Comparison of ENCODE assay signal across 24 mouse cellular contexts in the genomic region with DNA sequence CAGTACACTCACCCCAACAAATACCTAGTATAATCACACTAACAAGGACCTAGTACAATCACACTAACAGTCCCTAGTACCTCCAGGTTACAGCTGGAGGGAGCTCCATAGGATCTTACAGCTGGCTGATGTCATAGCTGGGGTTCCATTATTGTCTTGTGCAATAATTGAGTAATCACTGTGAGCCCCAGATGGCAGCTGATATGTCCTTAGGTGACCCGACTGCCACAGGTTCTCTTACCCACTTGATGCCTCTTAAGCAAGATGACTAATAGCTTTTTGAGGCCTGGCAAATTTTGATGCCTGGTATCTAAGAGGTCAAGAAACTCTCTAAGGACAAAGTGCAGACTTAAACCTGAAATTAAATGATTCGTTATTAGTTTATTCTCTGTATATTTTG.
A peak's percentile ranks its signal among the peaks of the same experiment; 100 is the strongest.
DNase-seq lines count a peak whose midpoint lies in the region; ATAC-seq and TF ChIP-seq lines count a peak whose summit lies in the region.
"Had no signal": no experiment of that assay in that cellular context is flagged by ENCODE, and none has a peak within 500 bp of the region (broad histone marks: within the 10 kb centered on the region; RNA-seq: fewer than 3 reads in every experiment).

No protein-coding gene starts in this region.

- H3K27ac ChIP-seq in heart, postnatal 0 days (ENCODE audit: low read depth) = peak overlapping the region; percentile 80; the same call in 1 of the 2 replicates
- H3K27ac ChIP-seq in kidney, adult 2 months (ENCODE audit: insufficient read depth, low read depth, low read length) = no peak overlapping the region
- H3K27ac ChIP-seq: embryonic facial prominence, embryonic 12.5 days; hindbrain, embryonic 15.5 days; intestine, embryonic 15.5 days; limb, embryonic 12.5 days; liver, embryonic 15.5 days; midbrain, embryonic 15.5 days; neural tube, embryonic 15.5 days had no signal

- H3K79me2 ChIP-seq in C2C12 (ENCODE audit: control insufficient read depth, insufficient read depth) (no peaks in the 10 kb centered on the region), myocyte (ENCODE audit: control insufficient read depth, insufficient read depth) (no peaks in the 10 kb centered on the region)

- no peak overlapping the region for H3K4me2 ChIP-seq in heart, postnatal 0 days (ENCODE audit: low read depth, low read length)
- no peak overlapping the region for H3K4me2 ChIP-seq in myocyte (ENCODE audit: low read depth)
- H3K4me2 ChIP-seq: embryonic facial prominence, embryonic 12.5 days; hindbrain, embryonic 15.5 days; intestine, embryonic 15.5 days; limb, embryonic 12.5 days; liver, embryonic 15.5 days; midbrain, embryonic 15.5 days; neural tube, embryonic 15.5 days had no signal

- no peak overlapping the region for H3K9ac ChIP-seq in heart, postnatal 0 days (replicated peaks; ENCODE audit: low read depth, low read length)
- H3K9ac ChIP-seq: embryonic facial prominence, embryonic 12.5 days; hindbrain, embryonic 15.5 days; intestine, embryonic 15.5 days; limb, embryonic 12.5 days; liver, embryonic 15.5 days; midbrain, embryonic 15.5 days; neural tube, embryonic 15.5 days had no signal

- H3K4me1 ChIP-seq in heart, postnatal 0 days (ENCODE audit: control insufficient read depth, insufficient read depth) = peaks cover 34% of the 10 kb centered on the region
- H3K4me1 ChIP-seq in kidney, adult 2 months (ENCODE audit: control insufficient read depth, insufficient read depth, low read length) = 0 out of 2 replicates have a peak, but pooled peaks cover 4% of the 10 kb centered on the region
- H3K4me1 ChIP-seq: intestine, embryonic 15.5 days; liver, embryonic 15.5 days had no signal

- H3K79me3 ChIP-seq in C2C12 (ENCODE audit: low read depth) = no peaks in the 10 kb centered on the region

- H3K4me3 ChIP-seq in heart, postnatal 0 days (ENCODE audit: low read depth, low read length) = no peak overlapping the region
- H3K4me3 ChIP-seq in C2C12 (ENCODE audit: insufficient read depth, poor library complexity, severe bottlenecking) (no peak overlapping the region), myocyte (no peak overlapping the region)
- no peak overlapping the region for H3K4me3 ChIP-seq in kidney, adult 2 months (ENCODE audit: insufficient read depth, low read depth, low read length)
- H3K4me3 ChIP-seq: embryonic facial prominence, embryonic 12.5 days; erythroblast, embryonic 14.5 days; hindbrain, embryonic 15.5 days; intestine, embryonic 15.5 days; limb, embryonic 12.5 days; liver, embryonic 15.5 days; megakaryocyte, embryonic 14.5 days; midbrain, embryonic 15.5 days; neural tube, embryonic 15.5 days had no signal

- TF ChIP-seq POLR2A in myocyte (IDR thresholded peaks at IDR 0.05; ENCODE audit: insufficient read length, low read depth) = no peak
- TF ChIP-seq POLR2A in kidney, adult 2 months (IDR thresholded peaks at IDR 0.05; ENCODE audit: low read depth, low read length) = no peak

- H3K27me3 ChIP-seq in heart, postnatal 0 days (ENCODE audit: control insufficient read depth, insufficient read depth, low read length) = no peaks in the 10 kb centered on the region
- H3K27me3 ChIP-seq in C2C12 (ENCODE audit: control insufficient read depth, insufficient read depth, insufficient read length) = no peaks in the 10 kb centered on the region
- H3K27me3 ChIP-seq in myocyte (ENCODE audit: control insufficient read depth, insufficient read depth, insufficient read length) = no peaks in the 10 kb centered on the region
- no peaks in the 10 kb centered on the region for H3K27me3 ChIP-seq in kidney, adult 2 months (replicated peaks; ENCODE audit: control insufficient read depth, insufficient read depth, low read length)
- H3K27me3 ChIP-seq: embryonic facial prominence, embryonic 12.5 days; hindbrain, embryonic 15.5 days; intestine, embryonic 15.5 days; limb, embryonic 12.5 days; liver, embryonic 15.5 days; megakaryocyte, embryonic 14.5 days; midbrain, embryonic 15.5 days; neural tube, embryonic 15.5 days had no signal

- H3ac ChIP-seq in C2C12 (ENCODE audit: control insufficient read depth, insufficient read length, low read depth) (no peak overlapping the region), myocyte (ENCODE audit: control insufficient read depth, insufficient read length) (no peak overlapping the region)

- TF ChIP-seq CTCF in heart, postnatal 0 days (IDR thresholded peaks at IDR 0.05; ENCODE audit: low read depth) = no peak
- TF ChIP-seq CTCF in C2C12 (IDR thresholded peaks at IDR 0.05; ENCODE audit: control insufficient read depth, insufficient read depth, insufficient read length) = no peak
- no peak for TF ChIP-seq CTCF in kidney, adult 2 months (conservative IDR thresholded peaks at IDR 0.05; ENCODE audit: insufficient read depth, insufficient read length, low read depth, low read length)

- TF ChIP-seq EP300 in heart, postnatal 0 days (IDR thresholded peaks at IDR 0.05; ENCODE audit: low read depth) = no peak

- DNase-seq in heart, postnatal 0 days (ENCODE audit: low spot score) = no peak
- DNase-seq in heart, adult 8-10 months (ENCODE audit: low spot score) = no peak
- DNase-seq in right cerebral cortex, postnatal 10 days (ENCODE audit: low spot score in 2 of 2) = no peak
- DNase-seq in kidney, adult 2 months = no peak
- DNase-seq: gastrocnemius, postnatal 25 days; heart, postnatal 4 days; kidney, postnatal 36 days; right cerebral cortex, postnatal 14 days; thymus, adult 2 months had no signal

- ATAC-seq in heart, postnatal 0 days (ENCODE audit: insufficient read depth, low read depth) = no peak
- peak; percentile 99 for ATAC-seq in granulocyte monocyte progenitor cell, adult 5-6 weeks (replicated peaks; ENCODE audit: poor library complexity, severe bottlenecking)
- ATAC-seq: activated CD4-positive, CD25-positive, alpha-beta regulatory T cell, adult 4 months; CD4-positive, CD25-positive, alpha-beta regulatory T cell, adult 4 months; forebrain, embryonic 14.5 days; intestine, embryonic 15.5 days; midbrain, embryonic 15.5 days had no signal

- 67% methylated on average over 2 of the region's 2 CpGs for WGBS in heart, postnatal 0 days
- WGBS in kidney, adult 2 months = 77% methylated on average over 2 of the region's 2 CpGs

- no peaks in the 10 kb centered on the region for H3K9me3 ChIP-seq in heart, postnatal 0 days (replicated peaks; ENCODE audit: control insufficient read depth, low read length)
- H3K9me3 ChIP-seq: embryonic facial prominence, embryonic 12.5 days; hindbrain, embryonic 15.5 days; intestine, embryonic 15.5 days; limb, embryonic 12.5 days; liver, embryonic 15.5 days; midbrain, embryonic 15.5 days; neural tube, embryonic 15.5 days had no signal

- no peaks in the 10 kb centered on the region for H3K36me3 ChIP-seq in heart, postnatal 0 days (replicated peaks; ENCODE audit: control insufficient read depth, insufficient read depth, low read length)
- H3K36me3 ChIP-seq in C2C12 (ENCODE audit: control insufficient read depth, insufficient read depth) = no peaks in the 10 kb centered on the region
- no peaks in the 10 kb centered on the region for H3K36me3 ChIP-seq in myocyte (ENCODE audit: control insufficient read depth, insufficient read depth)
- no peaks in the 10 kb centered on the region for H3K36me3 ChIP-seq in kidney, adult 2 months (ENCODE audit: control insufficient read depth, insufficient read depth, low read length)
- H3K36me3 ChIP-seq: embryonic facial prominence, embryonic 12.5 days; hindbrain, embryonic 15.5 days; intestine, embryonic 15.5 days; limb, embryonic 12.5 days; liver, embryonic 15.5 days; midbrain, embryonic 15.5 days; neural tube, embryonic 15.5 days had no signal

TF ChIP-seq in C2C12, 6 proteins besides CTCF, POLR2A, EP300 and RAD21:
- no peak for TF ChIP-seq MYOG (IDR thresholded peaks at IDR 0.05; ENCODE audit: control insufficient read depth, extremely low read depth, insufficient read length)
- TF ChIP-seq CEBPB (IDR thresholded peaks at IDR 0.05; ENCODE audit: low read depth) = peak; percentile 56

TF ChIP-seq in myocyte, 11 proteins besides CTCF, POLR2A, EP300 and RAD21:
- no peak for TF ChIP-seq SRF (IDR thresholded peaks at IDR 0.05; ENCODE audit: control insufficient read depth, insufficient read length, low read depth)
- TF ChIP-seq TCF12 (IDR thresholded peaks at IDR 0.05; ENCODE audit: insufficient read depth, poor library complexity, severe bottlenecking) = no peak
- peak in 1 of 3 experiments; percentile 13 for TF ChIP-seq MYOG (IDR thresholded peaks at IDR 0.05; ENCODE audit: control insufficient read depth in 1 of 3, insufficient read depth in 1 of 3, insufficient read length in 2 of 3, low read depth in 2 of 3)
- TF ChIP-seq MYOD1 (IDR thresholded peaks at IDR 0.05; ENCODE audit: control insufficient read depth in 1 of 3, insufficient read length in 2 of 3, low read depth in 2 of 3) = no peak
- TF ChIP-seq CEBPB (IDR thresholded peaks at IDR 0.05; ENCODE audit: insufficient read depth, poor library complexity, severe bottlenecking) = peak; percentile 96
